Mouse (Mus musculus) lung, postnatal 25 days (tissue): ENCODE measurements at regions not wholly inside any gene's neighbourhood (a gene's known extent, or its start where the extent isn't known, plus 50 kb on each side); places are given as distances from the start of the nearest gene placed in this dataset.

ENCODE experiments used
- DNase-seq: peaks from one replicate; pipeline ENCODE4 v3.0.0; 2022; ENCODE audit warnings: low spot score

GRCm38 (mm10) chr14:87864388-87865215, 448.2 kb downstream of the Tdrd3 start:
- DNase-seq, result no peak

DNA sequence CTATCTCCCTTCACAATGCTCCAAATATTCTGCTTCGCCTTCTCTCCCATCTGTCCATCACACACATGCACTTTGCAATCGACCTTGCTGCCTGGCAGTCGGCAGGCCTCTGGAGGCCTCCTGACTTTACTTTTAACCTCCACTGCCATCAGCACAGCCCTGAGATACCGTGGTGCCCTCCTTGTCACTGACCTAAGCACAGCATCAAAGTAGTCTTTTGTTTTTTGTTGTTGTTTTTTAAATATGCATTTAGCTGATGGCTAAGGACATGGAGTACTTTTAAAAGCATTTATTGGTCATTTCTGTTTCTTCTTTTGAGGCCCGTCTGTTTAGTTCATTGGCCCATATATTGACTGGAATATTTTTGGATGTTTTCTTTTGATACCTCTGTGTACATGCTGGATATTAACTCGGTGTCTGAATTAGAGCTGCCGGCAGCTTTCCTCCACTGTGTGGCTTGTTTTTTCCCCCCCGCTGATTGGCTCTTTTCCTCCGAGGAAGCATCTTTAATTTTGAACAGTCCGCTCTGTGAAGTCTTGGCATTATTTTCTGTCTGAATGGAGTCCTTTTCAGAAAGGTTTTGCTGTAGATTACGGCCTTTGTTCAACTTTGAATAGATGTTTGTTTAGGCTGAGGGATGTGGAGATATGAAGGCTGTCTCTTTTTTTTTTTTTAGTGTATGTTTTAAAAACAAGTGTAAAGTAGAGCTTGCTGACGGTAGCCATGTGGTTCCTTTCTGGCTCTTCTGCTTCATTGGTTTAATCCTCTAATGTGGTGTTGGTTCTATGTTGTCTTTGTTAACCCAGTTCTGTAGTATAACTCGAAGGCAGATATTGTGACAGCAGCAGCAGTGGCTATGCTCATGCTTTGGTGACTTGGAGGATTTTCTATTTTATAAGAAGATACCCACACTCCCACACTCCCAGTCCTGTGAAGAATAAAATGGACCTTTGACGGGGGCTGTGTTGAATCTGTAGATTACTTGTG, 449.1 kb downstream of the Tdrd3 start:
- DNase-seq, result no peak

- DNase-seq, result no peak
Measured at GRCm38 (mm10) chr14:87901784-87902183, 485.3 kb downstream of the Tdrd3 start.

DNA sequence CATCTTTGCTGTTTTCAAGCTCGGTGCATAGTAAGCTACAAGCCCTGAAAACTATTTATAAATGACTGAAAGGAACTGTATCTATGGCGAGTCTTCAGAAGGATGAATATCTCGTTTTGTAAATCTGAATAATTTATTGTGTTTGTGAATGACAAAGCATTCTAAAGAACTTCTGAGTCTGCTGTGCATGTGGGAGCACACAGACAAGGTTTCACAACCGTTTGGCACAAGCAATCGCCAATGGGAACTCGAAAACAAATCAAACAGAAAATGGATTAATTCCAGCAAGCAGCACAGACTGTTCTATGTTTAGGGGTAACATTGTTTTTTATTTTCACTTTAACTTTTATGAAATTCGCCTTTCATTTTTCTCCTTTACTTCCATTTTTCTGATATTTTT, 486.0 kb downstream of the Tdrd3 start:
- no peak for DNase-seq
